Mouse (Mus musculus) MEL (cell line): ENCODE measurements around the gene Nme2.

Experiments
- E2F4 ChIP-seq: IDR thresholded peaks from 2 replicates; pipeline ENCODE4 v1.6.1; 2011; ENCODE audit warnings: low read depth, low read length, improper control_type of control experiment, borderline replicate concordance
- MAX ChIP-seq: IDR thresholded peaks from 2 replicates; pipeline ENCODE4 v1.6.1; 2011; ENCODE audit warnings: low read length, improper control_type of control experiment
- POLR2A ChIP-seq, 2 experiments: IDR thresholded peaks; 2 replicates each; pipeline ENCODE4 v1.6.1; 2011 to 2012; ENCODE audit warnings: low read length in 2 of 2, mild to moderate bottlenecking in 2 of 2, control low read depth in 1 of 2, improper control_type of control experiment in 1 of 2, low read depth in 1 of 2, moderate library complexity in 1 of 2; ENCODE audit not compliant: control insufficient read depth in 1 of 2, insufficient read depth in 1 of 2, poor library complexity in 1 of 2
- TBP ChIP-seq: IDR thresholded peaks from 2 replicates; pipeline ENCODE4 v1.8.0; 2011; ENCODE audit warnings: low read depth, low read length, improper control_type of control experiment

DNA sequence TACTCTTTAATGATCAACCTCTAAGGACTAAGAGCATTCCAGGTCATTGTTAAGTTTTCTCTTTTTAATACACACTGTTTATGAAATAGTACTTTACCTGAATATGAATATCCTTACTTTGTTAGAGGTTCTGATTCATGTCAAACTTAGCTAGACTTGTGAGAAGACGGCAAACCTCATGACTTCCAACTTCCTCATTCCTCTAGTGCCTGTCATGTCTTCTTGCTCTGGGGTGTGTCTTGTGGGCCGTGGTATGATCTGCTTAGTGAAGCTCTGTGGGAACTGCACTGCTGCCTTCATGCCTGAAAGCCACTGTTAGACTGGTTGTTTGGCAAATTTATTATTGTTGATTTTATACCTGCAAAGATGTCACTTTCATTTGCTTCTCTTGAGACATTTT is 15.2 kb downstream of the Nme2 start:
- TF ChIP-seq E2F4 (no peak), TBP (no peak), POLR2A (IDR thresholded peaks at IDR 0.05; ENCODE audit: control insufficient read depth in 1 of 2, insufficient read depth in 1 of 2, low read depth in 1 of 2, low read length in 2 of 2, poor library complexity in 1 of 2) (no peak), MAX (no peak)
